Mouse (Mus musculus) stomach, embryonic 16.5 days (tissue): ENCODE measurements at regions not wholly inside any gene's neighbourhood (a gene's known extent, or its start where the extent isn't known, plus 50 kb on each side); places are given as distances from the start of the nearest gene placed in this dataset.

Source experiments
- ATAC-seq: fragments of 200-750 bp; cut with Nextera tagmentation; 2 replicates; pipeline ENCODE4 v1.8.0; 2017; ENCODE audit warnings: moderate number of reproducible peaks, moderate TSS enrichment; ENCODE audit not compliant: insufficient read depth, low FRiP score
- H3K27ac ChIP-seq: fragments of 300-500 bp; sonication (generic); 2 replicates; pipeline ENCODE4 v1.5.1; 2014; ENCODE audit warnings: low read length
- H3K27me3 ChIP-seq: fragments of 300-500 bp; sonication (generic); 2 replicates; pipeline ENCODE4 v1.6.1; 2014; ENCODE audit warnings: low read length, control low read depth, mixed read lengths; ENCODE audit not compliant: control insufficient read depth, insufficient read depth
- H3K36me3 ChIP-seq: fragments of 300-500 bp; sonication (generic); 2 replicates; pipeline ENCODE4 v1.6.1; 2014; ENCODE audit warnings: low read length; ENCODE audit not compliant: control insufficient read depth, insufficient read depth
- H3K4me1 ChIP-seq: fragments of 300-500 bp; sonication (generic); 2 replicates; pipeline ENCODE4 v1.6.1; 2014; ENCODE audit warnings: low read length, control low read depth, mixed read lengths; ENCODE audit not compliant: control insufficient read depth, insufficient read depth
- H3K4me2 ChIP-seq: fragments of 300-500 bp; sonication (generic); 2 replicates; pipeline ENCODE4 v1.6.1; 2014; ENCODE audit warnings: low read depth, low read length, mixed read lengths
- H3K4me3 ChIP-seq: fragments of 300-500 bp; sonication (generic); replicated peaks from 2 replicates; pipeline ENCODE4 v1.5.1; 2014; ENCODE audit warnings: mild to moderate bottlenecking, low read length
- H3K9ac ChIP-seq: fragments of 300-500 bp; sonication (generic); 2 replicates; pipeline ENCODE4 v1.6.1; 2014; ENCODE audit warnings: low read length
- H3K9me3 ChIP-seq: fragments of 300-500 bp; sonication (generic); replicated peaks from 2 replicates; pipeline ENCODE4 v1.6.1; 2016; ENCODE audit warnings: low read length, control low read depth; ENCODE audit not compliant: control insufficient read depth
- WGBS: fragments of 180-500 bp; shearing (Covaris S2); extraction: QIAGEN DNeasy Blood & Tissue Kit; methylation state at CpG from one replicate; pipeline ENCODE4 v1.1.7; 2014; 5-methylcytosine and 5-hydroxymethylcytosine counted together

DNA sequence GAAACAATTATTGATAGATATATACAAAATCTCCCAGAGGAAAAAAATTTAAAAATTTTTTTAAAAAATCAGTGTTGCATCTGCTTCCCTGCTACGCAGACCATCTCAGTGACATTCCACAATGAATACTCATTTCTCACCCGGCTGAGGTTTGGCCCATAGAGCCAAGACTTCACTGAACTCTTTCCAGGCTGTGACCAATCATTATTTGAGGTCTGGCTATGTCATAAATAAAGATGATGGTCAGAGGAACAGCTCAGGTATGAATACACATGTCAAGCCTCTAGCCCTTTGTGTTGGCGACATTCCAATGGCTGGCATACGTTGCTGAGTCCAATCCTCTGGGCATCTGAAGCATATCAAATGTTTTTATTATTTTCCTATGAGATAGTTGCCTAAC is 216.1 kb downstream of the Rps12 start:
- WGBS: 73% methylated on average over 4 of the region's 4 CpGs
- Histone ChIP-seq H3K4me3 (no peak overlapping the region), H3K27ac (no peak overlapping the region), H3K4me2 (no peak overlapping the region), H3K9ac (no peak overlapping the region), H3K4me1 (no peaks in the 10 kb centered on the region), H3K9me3 (no peaks in the 10 kb centered on the region), H3K27me3 (no peaks in the 10 kb centered on the region), H3K36me3 (no peaks in the 10 kb centered on the region)
- ATAC-seq: no peak

DNA sequence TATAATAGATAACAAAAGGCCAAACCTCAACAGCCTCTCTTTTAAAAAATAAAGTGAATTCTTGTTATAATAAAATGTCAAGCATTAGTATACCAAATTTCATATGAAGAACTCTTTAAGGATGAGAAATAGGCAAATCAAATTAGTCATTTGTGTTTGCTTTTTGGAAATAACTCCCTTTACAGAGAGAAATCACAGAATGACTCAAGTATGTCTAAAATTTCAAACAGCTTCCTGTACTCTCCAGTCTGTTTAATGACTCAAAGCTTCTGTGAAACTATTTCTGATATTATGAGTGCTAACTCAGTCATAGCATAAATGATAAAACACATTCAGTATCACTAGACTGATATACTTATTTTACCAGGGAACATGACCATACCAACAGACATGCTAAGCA is 217.7 kb downstream of the Rps12 start:
- Histone ChIP-seq H3K9ac (no peak overlapping the region), H3K27me3 (no peaks in the 10 kb centered on the region), H3K4me2 (no peak overlapping the region), H3K4me1 (no peaks in the 10 kb centered on the region), H3K36me3 (no peaks in the 10 kb centered on the region), H3K9me3 (no peaks in the 10 kb centered on the region), H3K4me3 (no peak overlapping the region), H3K27ac (no peak overlapping the region)
- ATAC-seq: no peak

DNA sequence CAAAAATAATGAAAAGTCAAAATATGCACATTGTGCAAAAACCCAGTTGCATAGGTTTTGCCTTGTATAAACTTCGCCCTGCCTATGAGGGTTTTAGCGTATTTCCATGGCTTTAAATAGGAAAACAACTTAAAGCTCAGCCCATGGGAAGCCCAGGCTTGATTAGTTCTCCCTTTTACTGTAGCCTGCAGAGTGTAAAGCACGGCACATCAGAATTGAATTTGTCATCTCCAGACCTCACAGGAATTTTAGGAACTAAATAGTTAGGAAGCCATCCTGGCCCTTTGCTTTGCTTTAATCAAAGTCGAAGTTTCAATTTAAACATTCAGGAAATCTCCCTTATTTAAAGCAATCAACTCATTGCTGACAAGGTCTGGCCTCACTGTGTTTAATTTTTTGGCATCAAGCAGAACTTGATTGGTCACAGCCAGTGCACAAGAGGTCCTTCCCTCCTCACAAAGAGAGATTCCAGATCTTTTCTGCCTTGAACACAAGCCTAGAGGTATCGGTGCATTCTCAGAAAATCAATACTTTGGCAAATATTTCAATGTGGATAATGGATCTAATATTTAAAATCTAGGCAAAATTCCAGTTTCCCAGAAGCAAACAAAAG is 211.8 kb upstream of the Eya4 start:
- Histone ChIP-seq H3K4me2 (no peak overlapping the region), H3K4me1 (no peaks in the 10 kb centered on the region), H3K27me3 (no peaks in the 10 kb centered on the region), H3K36me3 (no peaks in the 10 kb centered on the region), H3K9me3 (no peaks in the 10 kb centered on the region), H3K27ac (no peak overlapping the region), H3K4me3 (no peak overlapping the region), H3K9ac (no peak overlapping the region)
- no peak for ATAC-seq
- WGBS: 56% methylated on average over 5 of the region's 5 CpGs

DNA sequence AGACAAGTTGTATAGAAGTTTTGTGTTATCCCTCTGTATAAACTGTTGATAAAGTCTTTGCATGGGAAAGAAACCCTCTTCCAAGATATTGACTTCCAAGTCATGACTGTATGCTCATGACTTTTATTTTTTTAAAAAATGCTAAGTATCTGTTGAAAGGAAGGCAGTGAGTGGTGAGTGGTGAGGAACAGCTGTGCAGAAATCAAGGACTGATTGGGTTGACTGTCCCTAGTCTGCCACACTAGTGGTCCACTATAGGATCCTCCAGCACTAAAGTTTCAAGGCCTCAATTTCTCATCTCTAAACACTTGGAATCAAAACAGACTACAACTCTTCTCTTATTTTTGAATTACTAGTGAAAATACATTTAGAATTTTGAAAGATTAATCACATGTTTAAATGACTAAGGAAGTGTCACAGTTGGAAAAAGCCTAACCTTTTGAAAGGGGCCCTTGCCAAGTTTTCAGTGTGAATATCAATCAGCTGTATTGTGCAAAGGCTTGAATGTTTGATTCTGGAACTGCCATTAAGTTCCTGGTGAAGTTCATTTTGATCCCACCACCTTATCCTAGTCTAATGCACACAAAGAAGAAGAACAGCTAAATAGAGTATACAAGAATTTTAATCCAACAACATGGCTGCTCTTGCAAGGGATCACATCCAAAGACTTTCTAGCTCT is 209.5 kb upstream of the Eya4 start:
- no peaks in the 10 kb centered on the region for H3K9me3 ChIP-seq
- no peaks in the 10 kb centered on the region for H3K36me3 ChIP-seq
- H3K27me3 ChIP-seq: no peaks in the 10 kb centered on the region
- no peak for ATAC-seq
- no peak overlapping the region for H3K4me3 ChIP-seq
- H3K9ac ChIP-seq: no peak overlapping the region
- H3K4me2 ChIP-seq: no peak overlapping the region
- H3K4me1 ChIP-seq: no peaks in the 10 kb centered on the region
- no peak overlapping the region for H3K27ac ChIP-seq

DNA sequence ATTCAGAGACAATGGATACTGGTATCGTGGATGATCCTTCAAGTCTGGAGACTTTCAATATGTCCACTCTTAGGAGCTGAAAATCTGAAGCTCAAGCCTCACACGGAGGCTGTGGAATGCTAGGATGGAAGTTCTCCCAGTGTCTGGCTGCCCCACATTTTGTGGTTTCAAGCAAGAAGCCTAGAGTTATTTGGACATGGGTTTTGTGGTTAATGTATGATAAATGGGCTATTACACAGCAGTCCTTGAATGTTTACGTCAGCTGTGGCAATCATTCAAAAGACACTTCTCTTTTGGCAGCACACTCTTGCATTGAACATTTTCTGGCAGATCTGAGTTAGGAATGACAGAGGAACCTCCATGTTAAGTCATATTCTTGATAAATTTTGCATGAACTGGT is 207.2 kb upstream of the Eya4 start:
- H3K27me3 ChIP-seq: no peaks in the 10 kb centered on the region
- H3K36me3 ChIP-seq: no peaks in the 10 kb centered on the region
- no peaks in the 10 kb centered on the region for H3K9me3 ChIP-seq
- no peak overlapping the region for H3K27ac ChIP-seq
- no peak overlapping the region for H3K4me2 ChIP-seq
- no peak for ATAC-seq
- WGBS: 47% methylated on average over 3 of the region's 3 CpGs
- H3K4me1 ChIP-seq: no peaks in the 10 kb centered on the region
- no peak overlapping the region for H3K4me3 ChIP-seq
- no peak overlapping the region for H3K9ac ChIP-seq

DNA sequence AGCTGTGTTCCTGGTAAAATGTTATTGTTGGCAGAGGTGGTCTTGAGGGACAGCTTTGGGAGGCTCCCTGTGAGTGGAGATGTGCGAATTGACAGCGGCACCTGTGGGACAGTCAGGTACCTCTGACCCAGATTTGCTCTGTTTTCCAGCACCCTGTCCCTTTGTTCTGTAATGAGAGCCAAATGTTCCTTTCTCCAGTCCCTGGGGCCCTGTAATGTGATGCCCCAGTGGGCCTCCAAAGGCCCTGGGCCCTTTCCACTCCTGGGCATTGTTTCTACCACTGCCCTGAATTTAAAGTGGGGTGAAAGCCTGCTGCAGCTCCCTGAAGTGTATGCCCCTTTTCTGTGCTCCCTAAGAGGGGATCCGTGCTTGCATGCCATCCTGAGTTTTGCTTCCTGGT is 198.6 kb upstream of the Eya4 start:
- Histone ChIP-seq H3K4me1 (no peaks in the 10 kb centered on the region), H3K36me3 (no peaks in the 10 kb centered on the region), H3K27me3 (no peaks in the 10 kb centered on the region), H3K9ac (no peak overlapping the region), H3K4me2 (no peak overlapping the region), H3K4me3 (no peak overlapping the region), H3K9me3 (no peaks in the 10 kb centered on the region), H3K27ac (no peak overlapping the region)
- 52% methylated on average over 3 of the region's 3 CpGs for WGBS
- no peak for ATAC-seq

DNA sequence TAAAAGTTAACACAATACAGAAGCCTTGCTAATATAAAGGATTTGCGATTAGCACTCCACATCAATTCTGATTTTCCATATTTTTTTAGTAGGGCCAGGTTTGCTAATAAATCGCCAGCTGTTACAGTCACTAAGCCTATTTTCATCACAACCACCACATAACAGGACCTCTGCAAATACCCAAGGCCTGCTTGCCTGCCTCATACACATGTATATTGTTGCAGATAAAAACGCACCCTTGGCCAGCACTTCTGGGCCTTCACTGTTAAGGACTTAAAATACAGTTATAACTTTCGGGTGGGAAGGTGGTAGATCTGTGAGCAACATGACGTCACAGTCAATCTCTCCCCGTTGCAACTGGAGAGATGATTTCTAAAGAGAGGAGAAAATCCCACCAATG is 197.7 kb upstream of the Eya4 start:
- H3K4me3 ChIP-seq: no peak overlapping the region
- no peaks in the 10 kb centered on the region for H3K27me3 ChIP-seq
- H3K9me3 ChIP-seq: no peaks in the 10 kb centered on the region
- H3K27ac ChIP-seq: no peak overlapping the region
- H3K4me1 ChIP-seq: no peaks in the 10 kb centered on the region
- H3K4me2 ChIP-seq: no peak overlapping the region
- no peak overlapping the region for H3K9ac ChIP-seq
- no peaks in the 10 kb centered on the region for H3K36me3 ChIP-seq
- 80% methylated on average over 6 of the region's 6 CpGs for WGBS
- no peak for ATAC-seq

DNA sequence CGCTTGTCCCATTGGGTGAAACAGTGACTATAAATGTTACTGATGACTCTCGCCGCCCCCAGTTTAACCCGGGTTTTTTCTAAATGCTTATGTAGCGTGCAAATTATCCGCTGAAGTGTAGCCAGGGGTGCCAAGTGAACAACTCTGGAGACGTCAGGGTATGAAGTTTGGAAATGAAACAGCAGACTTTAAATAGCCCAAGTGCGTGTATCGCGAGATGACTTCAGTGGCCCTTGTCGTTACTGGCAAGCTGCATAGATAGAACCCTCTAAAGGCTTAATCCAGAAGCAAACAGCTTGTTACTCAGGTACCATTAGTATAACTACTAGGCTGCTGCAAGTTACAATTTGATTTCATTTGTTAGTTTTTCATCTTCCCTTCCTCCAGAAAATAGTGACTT is 192.1 kb upstream of the Eya4 start:
- WGBS: 71% methylated on average over 11 of the region's 11 CpGs
- no peaks in the 10 kb centered on the region for H3K27me3 ChIP-seq
- H3K4me1 ChIP-seq: no peaks in the 10 kb centered on the region
- H3K36me3 ChIP-seq: no peaks in the 10 kb centered on the region
- no peak overlapping the region for H3K4me3 ChIP-seq
- H3K9me3 ChIP-seq: no peaks in the 10 kb centered on the region
- no peak overlapping the region for H3K9ac ChIP-seq
- H3K27ac ChIP-seq: no peak overlapping the region
- ATAC-seq: no peak
- no peak overlapping the region for H3K4me2 ChIP-seq

DNA sequence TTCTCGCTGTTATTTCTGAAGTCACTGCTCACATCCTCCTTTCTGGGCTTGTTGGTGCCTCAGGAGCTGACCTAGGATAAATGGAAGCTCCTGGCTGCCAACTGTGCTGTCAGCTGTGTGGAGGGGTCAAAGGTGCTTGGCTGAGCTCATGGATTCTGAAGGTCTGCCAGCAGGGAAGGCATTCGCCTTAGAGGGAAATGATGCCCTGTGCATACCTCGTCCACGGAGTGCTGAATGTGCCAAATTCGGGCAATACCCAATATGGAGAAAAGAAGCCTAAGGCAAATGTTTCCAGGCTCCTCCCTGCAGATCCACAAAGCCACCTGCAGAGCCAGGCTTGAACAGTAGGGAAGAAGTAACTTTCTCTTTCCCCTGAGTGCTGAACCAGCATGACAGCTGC is 191.3 kb upstream of the Eya4 start:
- Histone ChIP-seq H3K9me3 (no peaks in the 10 kb centered on the region), H3K4me2 (no peak overlapping the region), H3K27me3 (no peaks in the 10 kb centered on the region), H3K9ac (no peak overlapping the region), H3K4me1 (no peaks in the 10 kb centered on the region), H3K4me3 (no peak overlapping the region), H3K36me3 (no peaks in the 10 kb centered on the region), H3K27ac (no peak overlapping the region)
- no peak for ATAC-seq
- 52% methylated on average over 5 of the region's 5 CpGs for WGBS
